Mouse (Mus musculus) olfactory bulb, adult 2 months (tissue): ENCODE measurements around the gene Olfr1016. TPM values are rescaled to one million over a fixed set of nuclear protein-coding genes. Genes with fewer than 3 reads are reported as not detected.

ENCODE experiments used
- H3K27ac ChIP-seq: fragments of 200-500 bp; 2 replicates; pipeline ENCODE4 v1.5.1; 2012; ENCODE audit warnings: low read depth, low read length; ENCODE audit not compliant: insufficient read depth
- H3K4me1 ChIP-seq: fragments of 200-500 bp; 2 replicates; pipeline ENCODE4 v1.6.1; 2012; ENCODE audit warnings: low read length; ENCODE audit not compliant: control insufficient read depth, insufficient read depth
- H3K4me3 ChIP-seq: fragments of 200-500 bp; 2 replicates; pipeline ENCODE4 v1.5.1; 2012; ENCODE audit warnings: mild to moderate bottlenecking, low read depth, low read length, moderate library complexity; ENCODE audit not compliant: insufficient read depth
- CTCF ChIP-seq: fragments of 200-500 bp; IDR thresholded peaks from 2 replicates; pipeline ENCODE4 v1.5.1; 2012; ENCODE audit warnings: low read depth, mild to moderate bottlenecking, low read length, moderate library complexity; ENCODE audit not compliant: insufficient read depth
- POLR2A ChIP-seq: fragments of 200-500 bp; IDR thresholded peaks from 2 replicates; pipeline ENCODE4 v1.6.1; 2012; ENCODE audit warnings: mild to moderate bottlenecking, low read depth, low read length, moderate library complexity; ENCODE audit not compliant: insufficient read depth
- WGBS: fragments of 180-500 bp; shearing (Covaris S2); methylation state at CpG from one replicate; pipeline ENCODE4 v1.1.7; 2018; 5-methylcytosine and 5-hydroxymethylcytosine counted together
- polyA plus RNA-seq: library from polyadenylated mRNA; stranded (reverse); fragments of >200 nt; gene quantifications from 2 replicates; pipeline ENCODE4 v1.2.4, GENCODE M21; 2012; ENCODE audit warnings: low replicate concordance; ENCODE audit not compliant: missing spikeins, insufficient read depth, insufficient read length

The Olfr1016 gene
- not detected in 2 replicates for polyA plus RNA-seq

DNA sequence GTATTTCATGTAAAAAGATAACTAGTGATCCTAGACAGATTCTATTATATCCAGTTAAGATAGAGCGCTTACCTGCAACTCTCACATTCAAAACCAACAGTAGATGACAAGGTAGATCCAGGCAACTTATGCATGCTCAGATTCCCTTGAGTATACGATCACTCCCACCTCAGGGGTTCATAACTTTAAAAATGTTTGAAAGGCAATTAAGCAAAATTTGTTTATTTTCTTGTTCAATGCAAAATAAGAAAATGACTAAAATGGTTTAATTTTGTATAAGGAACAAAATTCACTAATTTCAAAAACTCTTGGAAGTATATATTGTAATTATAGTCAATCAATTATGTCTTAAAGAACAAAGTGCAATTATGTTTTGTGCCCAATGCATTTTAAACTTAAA, at the start of gene Olfr1016:
Gene Olfr1016, minus strand, starts transcription at position 101 of the 400 bp plus-strand sequence.
- 93% methylated on average over 2 of the region's 2 CpGs for WGBS
- no peak within 1 kb of the TSS for H3K27ac ChIP-seq
- no peak for TF ChIP-seq CTCF
- TF ChIP-seq POLR2A: no peak
- no peaks in the 10 kb centered on the region for H3K4me1 ChIP-seq
- no peak within 1 kb of the TSS for H3K4me3 ChIP-seq

DNA sequence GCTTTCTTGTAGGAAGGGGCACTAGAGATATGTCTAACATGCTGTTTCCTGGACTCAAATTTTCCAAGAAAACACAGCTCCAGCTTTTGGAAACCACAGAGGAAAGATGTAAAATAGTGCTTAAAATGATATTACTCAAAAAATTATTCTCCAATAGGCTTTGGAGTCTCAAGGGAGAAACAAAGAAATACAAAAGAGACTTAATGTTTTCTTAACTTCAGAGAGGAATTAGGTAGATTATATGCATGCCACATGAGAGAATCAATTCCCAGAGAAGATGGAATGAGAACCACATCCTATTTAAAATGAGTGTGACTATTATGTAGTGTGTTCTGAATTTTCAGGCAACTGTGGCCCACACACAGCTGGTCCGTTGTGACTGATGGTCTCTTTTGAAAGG, 44.4 kb upstream of the Olfr1016 start, which contains the start of gene Olfr1020:
Gene Olfr1020, plus strand, starts transcription at position 301 of the 400 bp plus-strand sequence.
- 84% methylated on average over 1 of the region's 1 CpGs for WGBS
- TF ChIP-seq CTCF (no peak), POLR2A (no peak)
- H3K27ac ChIP-seq: no peak within 1 kb of the TSS
- H3K4me3 ChIP-seq: no peak within 1 kb of the TSS
- H3K4me1 ChIP-seq: no peaks in the 10 kb centered on the region

DNA sequence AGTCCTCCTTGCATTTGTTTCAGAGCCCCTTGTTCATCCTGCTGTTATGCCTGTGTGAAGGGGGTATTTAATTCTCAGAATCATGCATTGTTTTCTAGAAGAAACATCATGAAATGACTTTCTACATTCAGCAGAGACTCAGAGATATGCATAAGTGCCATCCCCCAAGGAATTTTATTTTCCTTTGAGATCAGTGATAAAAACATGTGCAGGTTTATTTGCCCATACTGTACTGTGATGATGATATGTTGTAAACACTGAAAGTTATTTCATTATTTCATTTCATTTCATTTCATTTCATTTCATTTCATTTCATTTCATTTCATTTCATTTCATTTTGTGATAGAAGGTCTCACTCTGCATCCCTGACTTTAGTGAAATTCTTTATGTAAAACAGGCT, 43.0 kb upstream of the Olfr1016 start, which contains the start of gene Olfr1019:
Gene Olfr1019, minus strand, starts transcription at position 101 of the 400 bp plus-strand sequence.
- H3K4me1 ChIP-seq: no peaks in the 10 kb centered on the region
- H3K4me3 ChIP-seq: no peak within 1 kb of the TSS
- no peak for TF ChIP-seq CTCF
- TF ChIP-seq POLR2A: no peak
- H3K27ac ChIP-seq: no peak within 1 kb of the TSS

DNA sequence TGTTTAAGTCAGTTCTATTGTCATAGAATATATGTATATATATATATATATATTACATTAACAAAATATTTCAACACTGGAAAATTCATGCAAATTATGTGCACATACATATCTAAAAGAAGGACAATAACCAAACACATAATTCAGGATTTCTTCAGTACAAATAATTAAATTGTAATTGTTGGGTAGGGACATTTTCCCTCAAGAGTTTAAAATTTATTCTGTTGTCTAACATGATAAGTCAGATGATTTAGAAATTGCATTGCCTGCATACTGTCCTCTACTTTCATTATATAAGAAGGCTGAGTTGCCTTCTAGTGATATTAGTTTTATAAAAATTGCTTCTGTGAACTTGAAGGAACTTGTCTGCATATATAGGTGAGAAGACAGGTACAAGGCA, 15.8 kb upstream of the Olfr1016 start, which contains the start of gene Olfr1018:
Gene Olfr1018, plus strand, starts transcription at position 301 of the 400 bp plus-strand sequence.
- Histone ChIP-seq H3K4me1 (no peaks in the 10 kb centered on the region), H3K27ac (no peak within 1 kb of the TSS), H3K4me3 (no peak within 1 kb of the TSS)
- TF ChIP-seq CTCF: no peak
- TF ChIP-seq POLR2A: no peak

DNA sequence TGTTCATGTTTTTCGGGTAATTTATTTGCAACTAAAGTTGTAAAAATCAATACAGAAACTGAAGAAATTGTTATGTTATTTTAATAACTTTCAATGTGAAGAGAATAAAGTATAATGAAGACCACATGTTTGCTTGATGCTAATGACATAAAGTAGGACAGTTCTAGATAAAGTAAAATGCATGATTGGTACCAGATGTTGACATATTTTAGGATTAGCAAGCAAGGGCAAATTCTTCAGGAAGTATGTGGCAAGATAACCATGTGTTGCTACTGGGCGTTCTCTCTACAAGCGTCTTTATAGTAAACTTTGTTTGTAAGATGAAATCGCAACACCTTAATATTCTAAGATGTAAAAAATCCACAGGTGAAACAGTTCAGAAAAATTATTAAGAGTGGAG, 2.2 kb upstream of the Olfr1016 start:
- 92% methylated on average over 4 of the region's 4 CpGs for WGBS

DNA sequence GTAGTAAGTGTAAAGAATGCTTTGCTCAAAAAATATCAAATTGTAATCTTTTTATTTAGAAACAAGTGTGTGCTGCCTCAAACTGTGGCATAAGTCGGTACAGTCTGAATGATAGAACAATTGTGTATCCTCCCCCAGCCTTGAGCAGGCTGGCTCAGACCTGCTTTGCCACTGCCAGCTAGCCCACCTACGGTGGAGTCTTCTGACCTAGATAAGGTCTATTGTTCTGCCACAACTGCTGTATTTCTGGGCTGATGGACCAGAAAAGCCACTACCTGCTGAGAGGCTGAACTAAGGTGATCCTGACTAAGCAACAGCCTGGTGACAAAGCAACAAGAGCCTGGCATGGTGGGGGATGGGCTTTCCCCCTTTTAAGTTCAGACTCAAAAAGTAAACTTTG, 10.0 kb downstream of the Olfr1016 start:
- Histone ChIP-seq H3K27ac (no peak overlapping the region), H3K4me3 (no peak overlapping the region), H3K4me1 (no peaks in the 10 kb centered on the region)
- TF ChIP-seq POLR2A (no peak), CTCF (no peak)
- WGBS: 11% methylated on average over 2 of the region's 2 CpGs

More for the DNA sequence above, 2.2 kb upstream of the Olfr1016 start:
- Histone ChIP-seq H3K4me1 (no peaks in the 10 kb centered on the region), H3K27ac (no peak overlapping the region), H3K4me3 (no peak overlapping the region)
- TF ChIP-seq POLR2A (no peak), CTCF (no peak)

DNA sequence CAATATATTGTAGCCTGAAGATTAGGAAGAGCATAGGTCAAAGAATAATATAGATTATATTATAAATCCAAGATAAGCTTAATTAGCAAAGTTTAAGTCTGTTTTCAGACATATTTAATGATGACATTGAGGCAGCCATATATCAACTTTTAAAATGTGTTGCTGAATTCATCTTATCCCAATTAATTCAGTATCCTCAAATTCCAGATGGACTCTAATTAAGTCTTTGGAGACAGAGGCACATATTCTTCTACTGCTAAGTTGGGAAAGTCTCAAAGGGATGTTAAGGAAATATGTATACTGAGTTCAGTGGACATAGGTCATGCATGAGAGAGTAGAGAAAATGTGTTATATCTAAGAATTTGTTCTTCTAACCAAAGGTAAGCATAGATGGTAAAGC, 20.6 kb downstream of the Olfr1016 start, which contains the start of gene Olfr1015:
Gene Olfr1015, plus strand, starts transcription at position 301 of the 400 bp plus-strand sequence.
- TF ChIP-seq POLR2A: no peak
- no peak for TF ChIP-seq CTCF
- Histone ChIP-seq H3K27ac (no peak within 1 kb of the TSS), H3K4me1 (no peaks in the 10 kb centered on the region), H3K4me3 (no peak within 1 kb of the TSS)

DNA sequence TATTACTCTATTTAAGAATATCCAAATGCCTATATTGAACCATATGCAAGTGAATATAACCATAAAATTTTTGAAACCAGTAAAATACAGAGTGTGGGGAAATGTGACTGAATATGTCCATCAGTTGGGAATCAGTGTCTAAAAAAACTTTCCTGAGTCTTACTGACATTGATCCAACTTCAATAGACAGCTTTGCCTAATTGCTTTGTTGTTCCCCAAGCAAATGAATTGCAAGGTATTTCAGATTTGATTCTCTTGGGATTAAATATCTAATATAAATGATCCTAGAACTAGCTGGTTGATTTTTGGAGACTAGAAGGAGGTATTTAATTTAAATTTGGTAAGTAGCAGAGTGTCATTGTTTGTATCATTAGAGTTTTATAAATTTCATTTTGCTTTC, 29.9 kb downstream of the Olfr1016 start, which contains the start of gene Olfr1014:
Gene Olfr1014, plus strand, starts transcription at position 301 of the 400 bp plus-strand sequence.
- H3K4me3 ChIP-seq: no peak within 1 kb of the TSS
- no peak for TF ChIP-seq POLR2A
- TF ChIP-seq CTCF: no peak
- no peak within 1 kb of the TSS for H3K27ac ChIP-seq
- H3K4me1 ChIP-seq: no peaks in the 10 kb centered on the region

DNA sequence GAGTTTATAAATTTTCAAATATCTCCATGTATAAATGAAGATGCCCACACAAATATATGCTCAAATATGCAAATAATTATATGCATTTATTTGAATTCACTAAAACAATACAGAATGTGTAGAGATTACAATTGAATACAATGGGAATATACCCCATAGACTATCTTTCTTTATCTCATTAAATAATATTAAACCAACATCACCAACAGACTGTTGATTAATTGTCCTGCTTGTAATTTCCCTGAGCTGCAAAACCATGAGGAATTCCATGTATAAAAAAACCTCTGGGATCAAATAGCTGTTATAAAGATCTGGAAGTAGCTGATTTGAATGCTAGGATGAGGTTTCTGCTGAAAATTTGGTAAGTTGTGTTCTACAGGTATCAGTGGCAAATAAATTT, 35.5 kb downstream of the Olfr1016 start, which contains the start of gene Olfr1013:
Gene Olfr1013, plus strand, starts transcription at position 301 of the 400 bp plus-strand sequence.
- Histone ChIP-seq H3K4me1 (no peaks in the 10 kb centered on the region), H3K4me3 (no peak within 1 kb of the TSS), H3K27ac (no peak within 1 kb of the TSS)
- TF ChIP-seq POLR2A (no peak), CTCF (no peak)

DNA sequence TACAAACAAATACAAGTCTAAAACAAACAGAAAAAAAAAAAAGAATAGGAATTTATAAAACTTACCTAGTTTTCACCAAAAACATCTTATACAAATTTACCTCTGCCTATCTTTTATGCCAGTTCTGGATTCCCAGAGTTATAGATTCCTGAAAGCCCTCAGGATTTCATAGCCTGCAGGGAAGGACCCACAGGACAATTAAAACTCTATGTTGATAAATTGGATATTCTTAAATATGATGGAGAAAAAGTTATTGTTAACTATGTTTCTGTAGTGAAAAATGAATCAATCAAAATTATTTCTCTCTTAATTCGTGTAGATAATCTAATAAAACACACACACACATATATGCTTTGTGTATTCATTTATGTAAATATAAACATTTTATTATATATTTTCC, 39.7 kb downstream of the Olfr1016 start, which contains the start of gene Olfr1012:
Gene Olfr1012, minus strand, starts transcription at position 101 of the 400 bp plus-strand sequence.
- 71% methylated on average over 1 of the region's 1 CpGs for WGBS
- Histone ChIP-seq H3K27ac (no peak within 1 kb of the TSS), H3K4me3 (no peak within 1 kb of the TSS), H3K4me1 (no peaks in the 10 kb centered on the region)
- no peak for TF ChIP-seq CTCF
- TF ChIP-seq POLR2A: no peak
